Mouse (Mus musculus) retina, embryonic 14.5 days (tissue): Measurements from ENCODE around the gene Serping1.
A peak's percentile ranks its signal among the peaks of the same experiment; 100 is the strongest.

Experiments used
- DNase-seq: peaks from one replicate; pipeline ENCODE4 v3.0.0-alpha.2; 2015; ENCODE audit warnings: low spot score

The Serping1 gene

GRCm38 (mm10) chr2:84779210-84779609 lies 4.0 kb upstream of the Serping1 start:
- DNase-seq: no peak

- DNase-seq: no peak
Observed at GRCm38 (mm10) chr2:84777706-84778105, 2.5 kb upstream of the Serping1 start.

- DNase-seq: no peak
Observed at GRCm38 (mm10) chr2:84775665-84776064, 421 bp upstream of the Serping1 start.

- DNase-seq: peak; percentile 86
Observed at GRCm38 (mm10) chr2:84774751-84775150, 493 bp downstream of the Serping1 start.

- DNase-seq: no peak
Observed at GRCm38 (mm10) chr2:84773195-84773594, 2.0 kb downstream of the Serping1 start.

- no peak for DNase-seq
Observed at GRCm38 (mm10) chr2:84772454-84772853, 2.8 kb downstream of the Serping1 start.

GRCm38 (mm10) chr2:84770501-84770900 lies 4.7 kb downstream of the Serping1 start:
- DNase-seq: no peak

GRCm38 (mm10) chr2:84762818-84763217 lies 12.4 kb downstream of the Serping1 start:
- peak; percentile 27 for DNase-seq

- DNase-seq: no peak
Observed at GRCm38 (mm10) chr2:84762295-84762694, 12.9 kb downstream of the Serping1 start.

- DNase-seq: no peak
Observed at GRCm38 (mm10) chr2:84761840-84762239, 13.4 kb downstream of the Serping1 start.

GRCm38 (mm10) chr2:84761309-84761708 lies 13.9 kb downstream of the Serping1 start:
- no peak for DNase-seq

GRCm38 (mm10) chr2:84760777-84761176 lies 14.5 kb downstream of the Serping1 start:
- DNase-seq: no peak

- DNase-seq: peak; percentile 85
Observed at GRCm38 (mm10) chr2:84758542-84759127, 16.6 kb downstream of the Serping1 start.

- no peak for DNase-seq
Observed at GRCm38 (mm10) chr2:84757026-84757682, 18.1 kb downstream of the Serping1 start.

GRCm38 (mm10) chr2:84756245-84756644 lies 19.0 kb downstream of the Serping1 start:
- DNase-seq: no peak

GRCm38 (mm10) chr2:84750115-84750514 lies 25.1 kb downstream of the Serping1 start:
- no peak for DNase-seq

GRCm38 (mm10) chr2:84744126-84744525 lies 31.1 kb downstream of the Serping1 start:
- no peak for DNase-seq

- DNase-seq: peak; percentile 96
Observed at GRCm38 (mm10) chr2:84743561-84743960, 31.7 kb downstream of the Serping1 start, which contains the start of gene Gm19426. TSS of gene Gm19426 (minus strand) at chr2:84743655.

- DNase-seq: peak; percentile 95
Observed at GRCm38 (mm10) chr2:84742451-84743283, 32.6 kb downstream of the Serping1 start.

GRCm38 (mm10) chr2:84741841-84742450 lies 33.3 kb downstream of the Serping1 start:
- DNase-seq: no peak

- DNase-seq: peak; percentile 62
Observed at GRCm38 (mm10) chr2:84740608-84741333, 34.5 kb downstream of the Serping1 start.
